ENCODE assay signal across 13 mouse cellular contexts in genomic region chr7:19796254-19796653, GRCm38 (mm10). TPM values are rescaled to one million over a fixed set of nuclear protein-coding genes. Genes with fewer than 3 reads are reported as not detected.
DNase-seq lines count a peak whose midpoint lies in the region; ATAC-seq and TF ChIP-seq lines count a peak whose summit lies in the region.
"Had no signal": no experiment of that assay in that cellular context is flagged by ENCODE, and none has a peak within 500 bp of the region (broad histone marks: within the 10 kb centered on the region; RNA-seq: fewer than 3 reads in every experiment).

No protein-coding gene starts in this region.

- no peak for TF ChIP-seq CTCF in hindbrain, postnatal 0 days (IDR thresholded peaks at IDR 0.05; ENCODE audit: low read depth)

- 0 out of 2 replicates have a peak, but pooled peaks cover 5% of the 10 kb centered on the region for H3K4me1 ChIP-seq in hindbrain, embryonic 10.5 days (replicated peaks)
- H3K4me1 ChIP-seq in hindbrain, postnatal 0 days (ENCODE audit: insufficient read depth, low read length), result no peaks in the 10 kb centered on the region
- H3K4me1 ChIP-seq in embryonic facial prominence, embryonic 14.5 days (ENCODE audit: control insufficient read depth, insufficient read depth, low read length), result no peaks in the 10 kb centered on the region
- H3K4me1 ChIP-seq in limb, embryonic 14.5 days (ENCODE audit: control insufficient read depth, insufficient read depth, low read length), result no peaks in the 10 kb centered on the region
- H3K4me1 ChIP-seq: neural tube, embryonic 13.5 days had no signal

- no peak for ATAC-seq in hindbrain, postnatal 0 days
- no peak for ATAC-seq in embryonic facial prominence, embryonic 14.5 days (ENCODE audit: low read depth)
- no peak for ATAC-seq in limb, embryonic 14.5 days (ENCODE audit: low FRiP score, low read depth)

- H3K4me3 ChIP-seq in hindbrain, embryonic 10.5 days, result peak overlapping the region; percentile 34
- H3K4me3 ChIP-seq in hindbrain, postnatal 0 days (ENCODE audit: low read length), result no peak overlapping the region
- peak overlapping the region; percentile 34 for H3K4me3 ChIP-seq in embryonic facial prominence, embryonic 14.5 days (ENCODE audit: low read depth, low read length)
- H3K4me3 ChIP-seq in limb, embryonic 14.5 days (replicated peaks; ENCODE audit: low read length), result peak overlapping the region; percentile 28
- H3K4me3 ChIP-seq: neural tube, embryonic 13.5 days had no signal

- TF ChIP-seq POLR2A in limb, embryonic 14.5 days (IDR thresholded peaks at IDR 0.05; ENCODE audit: borderline replicate concordance, extremely low read depth, insufficient read depth, insufficient read length), result no peak

- no peaks in the 10 kb centered on the region for H3K36me3 ChIP-seq in hindbrain, embryonic 10.5 days
- no peaks in the 10 kb centered on the region for H3K36me3 ChIP-seq in hindbrain, postnatal 0 days (ENCODE audit: insufficient read depth, low read length)
- H3K36me3 ChIP-seq in embryonic facial prominence, embryonic 14.5 days (ENCODE audit: control insufficient read depth, insufficient read depth, low read length), result no peaks in the 10 kb centered on the region
- H3K36me3 ChIP-seq in limb, embryonic 14.5 days (ENCODE audit: control insufficient read depth, insufficient read depth, low read length), result no peaks in the 10 kb centered on the region
- H3K36me3 ChIP-seq: G1E; neural tube, embryonic 13.5 days had no signal

- DNase-seq in hindbrain, embryonic 10.5 days (ENCODE audit: low spot score), result no peak
- no peak for DNase-seq in hindbrain, postnatal 0 days (ENCODE audit: low spot score)
- DNase-seq in ES-CJ7 (ENCODE audit: low read depth, low spot score), result peak; percentile 52
- DNase-seq in embryonic facial prominence, embryonic 14.5 days (ENCODE audit: low spot score), result no peak
- no peak for DNase-seq in limb, embryonic 14.5 days (ENCODE audit: low spot score)
- DNase-seq in urinary bladder, postnatal 36 days (ENCODE audit: low spot score in 2 of 2), result no peak
- DNase-seq in cerebellum, postnatal 10 days, result no peak
- no peak for DNase-seq in adrenal gland, postnatal 36 days
- DNase-seq: cerebellum, postnatal 14 days had no signal

- no peak overlapping the region for H3K27ac ChIP-seq in hindbrain, embryonic 10.5 days
- no peak overlapping the region for H3K27ac ChIP-seq in hindbrain, postnatal 0 days
- no peak overlapping the region for H3K27ac ChIP-seq in embryonic facial prominence, embryonic 14.5 days (replicated peaks; ENCODE audit: low read depth, low read length)
- no peak overlapping the region for H3K27ac ChIP-seq in limb, embryonic 14.5 days (replicated peaks; ENCODE audit: low read depth, low read length)
- H3K27ac ChIP-seq: neural tube, embryonic 13.5 days had no signal

- H3K27me3 ChIP-seq in hindbrain, embryonic 10.5 days (ENCODE audit: insufficient read depth, poor library complexity, severe bottlenecking), result peaks cover 29% of the 10 kb centered on the region
- peaks cover 21% of the 10 kb centered on the region for H3K27me3 ChIP-seq in hindbrain, postnatal 0 days (ENCODE audit: insufficient read depth, low read length)
- peaks cover 25% of the 10 kb centered on the region for H3K27me3 ChIP-seq in embryonic facial prominence, embryonic 14.5 days (replicated peaks; ENCODE audit: control insufficient read depth, insufficient read depth, low read length)
- peaks cover 25% of the 10 kb centered on the region for H3K27me3 ChIP-seq in limb, embryonic 14.5 days (ENCODE audit: control insufficient read depth, insufficient read depth, low read length)

- 8% methylated on average over 18 of the region's 18 CpGs for WGBS in hindbrain, embryonic 10.5 days
- WGBS in hindbrain, postnatal 0 days, result 11% methylated on average over 18 of the region's 18 CpGs
- whole genome bisulfite sequencing in embryonic facial prominence, embryonic 14.5 days, result 3% methylated on average over 11 of the region's 18 CpGs
- 7% methylated on average over 18 of the region's 18 CpGs for WGBS in limb, embryonic 14.5 days

- H3K9ac ChIP-seq in hindbrain, postnatal 0 days (replicated peaks; ENCODE audit: low read length), result no peak overlapping the region
- peak overlapping the region; percentile 50 for H3K9ac ChIP-seq in embryonic facial prominence, embryonic 14.5 days (ENCODE audit: low read depth, low read length)
- 0 out of 2 replicates have a peak overlapping the region, but pooled peaks have one; percentile 36 for H3K9ac ChIP-seq in limb, embryonic 14.5 days (ENCODE audit: low read depth, low read length, severe bottlenecking)
- H3K9ac ChIP-seq: neural tube, embryonic 13.5 days had no signal

- no peak overlapping the region for H3K4me2 ChIP-seq in hindbrain, postnatal 0 days (ENCODE audit: low read depth, low read length)
- H3K4me2 ChIP-seq in embryonic facial prominence, embryonic 14.5 days (ENCODE audit: low read depth, low read length), result peak overlapping the region; percentile 47
- H3K4me2 ChIP-seq in limb, embryonic 14.5 days (replicated peaks; ENCODE audit: low read depth, low read length, severe bottlenecking), result peak overlapping the region; percentile 35
- H3K4me2 ChIP-seq: neural tube, embryonic 13.5 days had no signal

- no peaks in the 10 kb centered on the region; the same call in 1 of the 2 replicates for H3K9me3 ChIP-seq in hindbrain, embryonic 10.5 days
- H3K9me3 ChIP-seq in hindbrain, postnatal 0 days (ENCODE audit: low read length), result no peaks in the 10 kb centered on the region
- H3K9me3 ChIP-seq in embryonic facial prominence, embryonic 14.5 days (ENCODE audit: control insufficient read depth, low read length), result no peaks in the 10 kb centered on the region
- H3K9me3 ChIP-seq in limb, embryonic 14.5 days (ENCODE audit: control insufficient read depth, low read length), result no peaks in the 10 kb centered on the region
- H3K9me3 ChIP-seq: G1E; neural tube, embryonic 13.5 days had no signal

RNA-seq across cellular contexts. Expression of gene Cblc, which starts 0.4 kb away (rescaled TPM):
- 1.2 and 1.8 TPM in 2 replicates for polyA plus RNA-seq in hindbrain, embryonic 10.5 days (2016; fragmentation: Nextera tagmentation; extraction: Ambion mirVana)
- total RNA-seq in hindbrain, postnatal 0 days (2014; rRNA removed), result not detected in 2 replicates
- 0.46 and 0.55 TPM in 2 replicates for polyA plus RNA-seq in hindbrain, postnatal 0 days (2015; fragmentation: Nextera tagmentation; extraction: Ambion mirVana)
- polyA plus RNA-seq in embryonic facial prominence, embryonic 14.5 days (2014; fragmentation: Nextera tagmentation; extraction: Ambion mirVana), result 4.7 TPM in 2 replicates
- polyA plus RNA-seq in limb, embryonic 14.5 days (2012; rRNA removed), result 5.2 and 5.9 TPM in 2 replicates
- 7.5 and 8.6 TPM in 2 replicates for polyA plus RNA-seq in limb, embryonic 14.5 days (2014; fragmentation: Nextera tagmentation; extraction: Ambion mirVana)
- total RNA-seq in adrenal gland, postnatal 36 days (2021), result not detected
- total RNA-seq: G1E had no signal
- polyA plus RNA-seq: frontal cortex, adult 2 months; G1E; neural tube, embryonic 13.5 days had no signal

RNA-seq across cellular contexts. Expression of gene Bcam, which starts 25.4 kb away (rescaled TPM):
- 46.8 and 57.3 TPM in 2 replicates for polyA plus RNA-seq in hindbrain, embryonic 10.5 days (2016; fragmentation: Nextera tagmentation; extraction: Ambion mirVana)
- total RNA-seq in hindbrain, postnatal 0 days (2014; rRNA removed), result 43.2 and 50.7 TPM in 2 replicates
- 29.0 and 30.7 TPM in 2 replicates for polyA plus RNA-seq in hindbrain, postnatal 0 days (2015; fragmentation: Nextera tagmentation; extraction: Ambion mirVana)
- 101 and 114 TPM in 2 replicates for polyA plus RNA-seq in embryonic facial prominence, embryonic 14.5 days (2014; fragmentation: Nextera tagmentation; extraction: Ambion mirVana)
- 94.3 and 108 TPM in 2 replicates for polyA plus RNA-seq in limb, embryonic 14.5 days (2012; rRNA removed)
- polyA plus RNA-seq in limb, embryonic 14.5 days (2014; fragmentation: Nextera tagmentation; extraction: Ambion mirVana), result 114 and 116 TPM in 2 replicates
- 10 to 100 TPM; 43.5 to 53.8 TPM for total RNA-seq in adrenal gland, postnatal 36 days (2021)
- polyA plus RNA-seq: G1E had no signal

RNA-seq across cellular contexts. Expression of gene Bcl3, which starts 26.3 kb away (rescaled TPM):
- 0.60 and 0.78 TPM in 2 replicates for polyA plus RNA-seq in hindbrain, embryonic 10.5 days (2016; fragmentation: Nextera tagmentation; extraction: Ambion mirVana)
- total RNA-seq in hindbrain, postnatal 0 days (2014; rRNA removed), result 0.40 and 0.89 TPM in 2 replicates
- 0.66 and 1.1 TPM in 2 replicates for polyA plus RNA-seq in hindbrain, postnatal 0 days (2015; fragmentation: Nextera tagmentation; extraction: Ambion mirVana)
- polyA plus RNA-seq in embryonic facial prominence, embryonic 14.5 days (2014; fragmentation: Nextera tagmentation; extraction: Ambion mirVana), result 4.3 and 4.6 TPM in 2 replicates
- 5.5 and 7.6 TPM in 2 replicates for polyA plus RNA-seq in limb, embryonic 14.5 days (2012; rRNA removed)
- polyA plus RNA-seq in limb, embryonic 14.5 days (2014; fragmentation: Nextera tagmentation; extraction: Ambion mirVana), result 3.1 and 4.7 TPM in 2 replicates
- total RNA-seq in adrenal gland, postnatal 36 days (2021), result 10 to 100 TPM; 19.5 to 51.0 TPM

RNA-seq across cellular contexts. Expression of gene Nectin2, which starts 46.0 kb away (rescaled TPM):
- polyA plus RNA-seq in hindbrain, embryonic 10.5 days (2016; fragmentation: Nextera tagmentation; extraction: Ambion mirVana), result 89.0 and 99.8 TPM in 2 replicates
- 68.9 and 76.5 TPM in 2 replicates for total RNA-seq in hindbrain, postnatal 0 days (2014; rRNA removed)
- 55.6 and 57.5 TPM in 2 replicates for polyA plus RNA-seq in hindbrain, postnatal 0 days (2015; fragmentation: Nextera tagmentation; extraction: Ambion mirVana)
- 55.2 and 62.0 TPM in 2 replicates for polyA plus RNA-seq in embryonic facial prominence, embryonic 14.5 days (2014; fragmentation: Nextera tagmentation; extraction: Ambion mirVana)
- polyA plus RNA-seq in limb, embryonic 14.5 days (2012; rRNA removed), result 58.9 and 72.1 TPM in 2 replicates
- polyA plus RNA-seq in limb, embryonic 14.5 days (2014; fragmentation: Nextera tagmentation; extraction: Ambion mirVana), result 71.3 and 80.8 TPM in 2 replicates
- total RNA-seq in adrenal gland, postnatal 36 days (2021), result 100 to 1,000 TPM in 1 of 2 experiments, 10 to 100 TPM in 1; 70.0 to 115 TPM

RNA-seq across cellular contexts. Expression of gene Gm19345, which starts 55.5 kb away (rescaled TPM):
- 0.20 TPM in 1 of 2 replicates, not detected in the other for polyA plus RNA-seq in hindbrain, embryonic 10.5 days (2016; fragmentation: Nextera tagmentation; extraction: Ambion mirVana)
- 41.5 and 53.7 TPM in 2 replicates for total RNA-seq in hindbrain, postnatal 0 days (2014; rRNA removed)
- 14.6 and 16.1 TPM in 2 replicates for polyA plus RNA-seq in hindbrain, postnatal 0 days (2015; fragmentation: Nextera tagmentation; extraction: Ambion mirVana)
- polyA plus RNA-seq in embryonic facial prominence, embryonic 14.5 days (2014; fragmentation: Nextera tagmentation; extraction: Ambion mirVana), result 0.69 and 0.75 TPM in 2 replicates
- 0.12 and 0.13 TPM in 2 replicates for polyA plus RNA-seq in limb, embryonic 14.5 days (2012; rRNA removed)
- not detected in 2 replicates for polyA plus RNA-seq in limb, embryonic 14.5 days (2014; fragmentation: Nextera tagmentation; extraction: Ambion mirVana)
- under 1 TPM in 1 of 2 experiments, not detected in 1; 0.83 TPM for total RNA-seq in adrenal gland, postnatal 36 days (2021)
- total RNA-seq: G1E had no signal
- polyA plus RNA-seq: G1E; inflammation-experienced regulatory T-cells, adult 6 months had no signal
